Mouse (Mus musculus) liver, postnatal 0 days (tissue): ENCODE data around the gene Cdpf1. TPM values are rescaled to one million over a fixed set of nuclear protein-coding genes. Genes with fewer than 3 reads are reported as not detected.

Experiments
- ATAC-seq: fragments of 200-750 bp; cut with Nextera tagmentation; 2 replicates; pipeline ENCODE4 v1.8.0; 2017; ENCODE audit warnings: mild to moderate bottlenecking, moderate library complexity
- DNase-seq: peaks from one replicate; pipeline ENCODE4 v3.0.0-alpha.2; 2016
- H3K27ac ChIP-seq: fragments of 300-500 bp; sonication (generic); 2 replicates; pipeline ENCODE4 v1.5.1; 2014; ENCODE audit warnings: antibody characterized with exemption, moderate library complexity, mild to moderate bottlenecking, low read depth
- H3K27me3 ChIP-seq: fragments of 300-500 bp; sonication (generic); 2 replicates; pipeline ENCODE4 v1.6.1; 2014; ENCODE audit warnings: low read length, control low read depth, mixed read lengths; ENCODE audit not compliant: insufficient read depth
- H3K36me3 ChIP-seq: fragments of 300-500 bp; sonication (generic); replicated peaks from 2 replicates; pipeline ENCODE4 v1.6.1; 2014; ENCODE audit warnings: mild to moderate bottlenecking, control low read depth, low read length, moderate library complexity, mixed read lengths; ENCODE audit not compliant: insufficient read depth
- H3K4me1 ChIP-seq: fragments of 300-500 bp; sonication (generic); 2 replicates; pipeline ENCODE4 v1.6.1; 2014; ENCODE audit warnings: antibody characterized with exemption, mild to moderate bottlenecking, control low read depth; ENCODE audit not compliant: insufficient read depth
- H3K4me2 ChIP-seq: fragments of 300-500 bp; sonication (generic); 2 replicates; pipeline ENCODE4 v1.6.1; 2014; ENCODE audit warnings: low read depth, mild to moderate bottlenecking, low read length, moderate library complexity, mixed read lengths
- H3K4me3 ChIP-seq: fragments of 300-500 bp; sonication (generic); 2 replicates; pipeline ENCODE4 v1.5.1; 2014; ENCODE audit warnings: low read depth, low read length
- H3K9ac ChIP-seq: fragments of 300-500 bp; sonication (generic); replicated peaks from 2 replicates; pipeline ENCODE4 v1.6.1; 2014; ENCODE audit warnings: mild to moderate bottlenecking, moderate library complexity
- H3K9me3 ChIP-seq: fragments of 300-500 bp; sonication (generic); 2 replicates; pipeline ENCODE4 v1.6.1; 2016; ENCODE audit warnings: mild to moderate bottlenecking, control low read depth, low read length, mixed read lengths
- CTCF ChIP-seq: sonication (generic); IDR thresholded peaks from 2 replicates; pipeline ENCODE4 v1.5.1; 2016; ENCODE audit warnings: antibody characterized with exemption, low read depth
- EP300 ChIP-seq: IDR thresholded peaks from 2 replicates; pipeline ENCODE4 v1.6.1; 2016; ENCODE audit warnings: antibody characterized with exemption, low read depth, mild to moderate bottlenecking
- WGBS: fragments of 180-500 bp; shearing (Covaris S2); extraction: QIAGEN DNeasy Blood & Tissue Kit; methylation state at CpG from one replicate; pipeline ENCODE4 v1.1.7; 2014; ENCODE audit not compliant: insufficient replicate concordance; 5-methylcytosine and 5-hydroxymethylcytosine counted together
- polyA plus RNA-seq: library from polyadenylated mRNA; unstranded; fragments of >200 nt; fragmentation: Nextera tagmentation; extraction: Ambion mirVana; gene quantifications from 2 replicates; pipeline ENCODE4 v1.2.1, GENCODE M21; 2015

Gene Cdpf1
- polyA plus RNA-seq, 1 experiment from 2014 or later = 12.9 TPM

DNA sequence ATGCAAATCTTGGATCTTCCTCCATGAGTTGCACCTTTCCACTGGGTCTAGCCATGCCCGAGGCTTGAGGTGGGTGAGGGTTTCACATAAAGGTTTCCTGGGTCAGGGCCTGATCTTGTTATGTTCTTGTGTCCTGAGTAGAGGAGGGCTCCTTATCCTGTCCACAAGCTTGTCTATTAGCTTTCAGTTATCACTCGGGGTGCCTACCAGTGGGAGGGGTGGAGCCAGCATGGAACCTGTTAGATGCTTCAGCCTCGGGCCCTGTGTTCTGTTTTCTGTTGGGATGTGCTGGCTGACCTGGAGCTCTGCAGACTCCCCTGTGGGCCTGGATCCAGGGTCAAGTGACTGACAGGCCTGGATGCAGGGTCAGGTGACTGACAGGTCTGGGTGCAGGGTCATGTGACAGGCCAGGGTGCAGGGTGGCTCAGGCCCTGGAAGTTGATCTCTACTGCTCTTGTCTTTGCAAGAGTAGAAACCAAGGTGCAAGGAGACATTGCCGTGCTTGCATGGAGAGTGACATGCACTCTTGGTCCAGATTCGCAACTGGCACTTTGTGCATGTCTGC is 30.4 kb upstream of the Cdpf1 start:
- TF ChIP-seq CTCF (no peak), EP300 (no peak)
- H3K4me2 ChIP-seq = no peak overlapping the region
- no peak for DNase-seq
- no peak overlapping the region for H3K9ac ChIP-seq
- peaks cover 26% of the 10 kb centered on the region for H3K36me3 ChIP-seq
- H3K4me1 ChIP-seq = 0 out of 2 replicates have a peak, but pooled peaks cover 4% of the 10 kb centered on the region
- no peaks in the 10 kb centered on the region for H3K27me3 ChIP-seq
- no peak overlapping the region for H3K4me3 ChIP-seq
- H3K27ac ChIP-seq = no peak overlapping the region
- WGBS = 56% methylated on average over 5 of the region's 5 CpGs
- no peaks in the 10 kb centered on the region for H3K9me3 ChIP-seq
- ATAC-seq = no peak

DNA sequence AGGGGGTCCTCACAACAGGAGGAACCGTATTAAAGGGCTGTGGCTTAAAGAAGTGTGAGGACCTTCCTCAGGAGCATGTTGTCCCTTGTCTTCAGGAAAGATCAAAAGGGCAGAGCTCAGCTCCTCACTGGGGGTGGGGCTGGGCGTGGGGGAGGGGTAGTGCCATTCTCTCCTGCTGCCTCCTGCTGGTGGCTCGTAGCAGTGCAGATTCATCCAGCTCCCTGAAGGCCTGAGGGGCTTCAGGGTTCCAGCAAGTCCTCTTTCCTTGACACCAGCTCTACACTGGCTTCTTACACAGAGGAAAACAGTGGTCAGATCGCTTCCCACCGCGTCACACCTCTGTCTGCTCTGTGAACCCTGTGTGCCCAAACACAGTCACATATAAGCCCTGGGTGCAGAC is 29.5 kb upstream of the Cdpf1 start:
- Histone ChIP-seq H3K9me3 (no peaks in the 10 kb centered on the region), H3K4me2 (no peak overlapping the region), H3K27me3 (no peaks in the 10 kb centered on the region), H3K36me3 (peaks cover 27% of the 10 kb centered on the region), H3K9ac (no peak overlapping the region), H3K4me1 (0 out of 2 replicates have a peak, but pooled peaks cover 4% of the 10 kb centered on the region), H3K27ac (no peak overlapping the region), H3K4me3 (no peak overlapping the region)
- WGBS = 49% methylated on average over 6 of the region's 6 CpGs
- DNase-seq (peak; percentile 62), ATAC-seq (peak; percentile 38; the same call in 1 of the 2 replicates)
- TF ChIP-seq CTCF (peak; percentile 65), EP300 (no peak)

DNA sequence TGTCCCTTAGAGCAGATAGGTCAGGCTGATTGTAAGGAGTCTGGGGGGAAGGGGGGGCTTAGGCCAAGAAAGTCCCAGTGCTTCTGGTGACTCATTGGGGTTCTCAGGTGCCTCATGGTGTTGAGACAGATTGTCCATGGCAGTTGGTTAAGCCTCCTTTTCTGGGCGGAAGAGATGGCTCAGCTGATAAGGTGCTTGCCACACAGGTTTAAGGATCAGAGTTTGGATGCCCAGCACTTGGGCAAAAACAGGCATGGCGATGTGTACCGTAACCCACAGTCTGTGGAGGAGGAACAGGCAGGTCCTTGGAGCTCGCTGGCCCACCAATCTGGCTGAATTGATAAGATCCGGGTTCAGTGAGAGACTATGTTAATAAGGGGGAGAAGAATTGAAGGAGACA is 25.4 kb upstream of the Cdpf1 start:
- DNase-seq = no peak
- H3K4me2 ChIP-seq = no peak overlapping the region
- TF ChIP-seq EP300 = no peak
- no peak for TF ChIP-seq CTCF
- H3K9me3 ChIP-seq = no peaks in the 10 kb centered on the region
- WGBS = 78% methylated on average over 5 of the region's 5 CpGs
- no peaks in the 10 kb centered on the region for H3K27me3 ChIP-seq
- peaks cover 14% of the 10 kb centered on the region; the same call in 1 of the 2 replicates for H3K4me1 ChIP-seq
- peaks cover 18% of the 10 kb centered on the region; the same call in 1 of the 2 replicates for H3K36me3 ChIP-seq
- H3K27ac ChIP-seq = no peak overlapping the region
- no peak overlapping the region for H3K4me3 ChIP-seq
- H3K9ac ChIP-seq = no peak overlapping the region
- ATAC-seq = no peak

DNA sequence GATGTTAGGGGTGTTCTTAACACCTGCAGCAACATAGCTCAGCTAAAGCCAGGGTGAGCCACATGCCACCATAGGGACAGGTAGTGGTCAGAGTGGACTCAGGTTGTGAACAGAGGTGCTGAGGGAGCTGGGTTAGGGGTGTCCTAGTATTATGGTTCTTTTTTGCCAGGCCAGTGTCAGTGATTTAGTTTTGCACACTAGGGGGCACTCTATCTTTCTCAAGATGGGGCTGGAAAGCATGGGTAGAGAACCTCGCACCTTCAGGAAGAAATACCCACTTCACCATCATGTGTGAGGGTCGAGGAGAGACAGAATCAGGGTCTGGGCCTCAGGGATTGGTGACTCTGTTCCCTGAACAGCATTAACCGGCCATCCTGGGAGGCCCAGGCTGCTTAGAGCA is 23.8 kb upstream of the Cdpf1 start:
- H3K9me3 ChIP-seq = no peaks in the 10 kb centered on the region
- no peak for DNase-seq

DNA sequence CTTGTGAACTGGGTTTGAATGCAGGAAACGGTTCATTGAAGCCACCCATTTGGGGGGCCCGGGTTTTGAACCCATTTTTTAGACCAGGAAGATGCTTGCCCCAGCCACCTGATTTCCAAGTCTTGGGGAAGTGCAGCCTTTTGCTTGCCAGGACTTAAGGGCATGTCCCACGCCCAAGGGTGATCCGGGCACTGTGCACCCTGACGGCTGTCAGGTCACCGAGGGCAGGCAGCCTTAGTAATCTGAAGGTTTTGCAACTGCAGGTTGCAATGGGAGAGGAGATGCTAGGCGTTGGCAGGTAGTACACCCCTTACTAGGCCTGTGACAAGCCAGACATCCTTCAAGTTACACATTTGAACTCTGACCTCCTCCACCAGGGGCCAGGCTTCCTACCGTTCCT is 21.1 kb upstream of the Cdpf1 start:
- WGBS = 23% methylated on average over 8 of the region's 8 CpGs
- H3K9me3 ChIP-seq = no peaks in the 10 kb centered on the region
- H3K27ac ChIP-seq = peak overlapping the region; percentile 88
- peak overlapping the region; percentile 53 for H3K4me3 ChIP-seq
- H3K36me3 ChIP-seq = peaks cover 18% of the 10 kb centered on the region; the same call in 1 of the 2 replicates
- peaks cover 22% of the 10 kb centered on the region for H3K4me1 ChIP-seq
- TF ChIP-seq CTCF (no peak), EP300 (no peak)
- DNase-seq (no peak), ATAC-seq (peak; percentile 53)
- peak overlapping the region; percentile 62 for H3K9ac ChIP-seq
- peak overlapping the region; percentile 73 for H3K4me2 ChIP-seq
- no peaks in the 10 kb centered on the region for H3K27me3 ChIP-seq

More for the DNA sequence above, 23.8 kb upstream of the Cdpf1 start:
- TF ChIP-seq CTCF (peak; percentile 50), EP300 (no peak)
- Histone ChIP-seq H3K27ac (no peak overlapping the region), H3K4me1 (peaks cover 16% of the 10 kb centered on the region), H3K9ac (no peak overlapping the region), H3K4me2 (no peak overlapping the region), H3K27me3 (no peaks in the 10 kb centered on the region), H3K4me3 (no peak overlapping the region), H3K36me3 (peaks cover 18% of the 10 kb centered on the region; the same call in 1 of the 2 replicates)
- WGBS = 59% methylated on average over 3 of the region's 3 CpGs
- no peak for ATAC-seq

DNA sequence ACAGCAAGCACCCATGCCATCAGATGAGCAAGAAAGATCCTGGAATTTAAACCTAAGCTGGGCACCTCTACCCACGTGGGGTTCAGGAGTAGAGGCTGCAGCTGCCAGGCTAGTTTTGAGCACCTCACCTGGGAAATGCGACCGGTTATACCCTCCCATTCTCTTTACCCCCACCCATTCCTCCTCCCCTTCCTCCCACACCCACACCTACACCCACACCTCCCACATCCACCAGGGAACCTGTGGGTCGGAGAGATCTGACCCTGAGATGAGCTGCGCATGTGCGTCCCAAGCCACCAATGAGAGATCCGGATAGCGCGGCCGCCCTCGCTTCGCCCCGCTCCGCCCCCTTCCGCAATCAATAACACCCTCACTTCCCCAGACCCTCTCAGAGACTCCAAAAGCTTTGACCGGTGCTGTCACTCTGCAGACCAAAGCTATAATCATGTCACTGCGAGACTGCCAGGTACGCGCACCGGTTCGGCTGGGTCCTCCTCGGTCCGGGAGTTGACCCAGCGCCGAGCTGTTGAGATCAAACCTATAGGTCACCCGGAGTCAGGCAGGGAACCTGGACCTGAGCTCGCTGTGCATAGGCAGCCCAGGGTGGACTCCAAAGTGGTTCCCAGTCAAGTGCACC is 20.6 kb upstream of the Cdpf1 start, which contains the start of gene Ttc38:
Ttc38 (plus strand) TSS at position 353 of the 637 bp plus-strand sequence.
- peak within 1 kb of the TSS; percentile 88 for H3K27ac ChIP-seq
- peaks cover 16% of the 10 kb centered on the region; the same call in 1 of the 2 replicates for H3K36me3 ChIP-seq
- peak within 1 kb of the TSS; percentile 73 for H3K4me2 ChIP-seq
- DNase-seq = peak; percentile 88
- H3K4me3 ChIP-seq = peak within 1 kb of the TSS; percentile 53
- peak within 1 kb of the TSS; percentile 62 for H3K9ac ChIP-seq
- TF ChIP-seq CTCF (no peak), EP300 (peak; percentile 49; the same call in 1 of the 2 replicates)
- WGBS = 1% methylated on average over 27 of the region's 27 CpGs
- no peaks in the 10 kb centered on the region for H3K27me3 ChIP-seq
- H3K9me3 ChIP-seq = no peaks in the 10 kb centered on the region
- peak; percentile 93 for ATAC-seq
- H3K4me1 ChIP-seq = peaks cover 24% of the 10 kb centered on the region
